Mouse (Mus musculus): ENCODE measurements around the gene Timd4.

DNA sequence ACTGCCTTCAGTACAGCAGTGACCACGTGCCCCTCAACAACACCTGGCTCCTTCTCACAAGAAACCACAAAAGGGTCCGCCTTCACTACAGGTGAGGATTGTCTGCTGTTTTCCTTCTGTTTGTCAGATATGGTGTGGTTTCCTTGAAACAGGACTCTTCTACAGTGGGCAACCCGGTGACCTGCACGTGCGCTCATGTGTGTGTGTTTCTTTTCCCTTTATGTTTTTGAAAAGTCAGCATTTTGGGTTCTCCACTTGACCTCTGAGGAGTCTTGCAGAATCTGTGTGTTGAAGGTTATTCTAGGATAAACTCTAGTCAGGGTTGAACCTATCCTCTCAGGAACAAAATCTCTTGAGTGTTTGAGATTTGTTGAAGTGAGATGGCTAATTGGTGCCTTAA lies 7.1 kb downstream of the Timd4 start:
- no peak for TF ChIP-seq POLR2A (IDR thresholded peaks at IDR 0.05; ENCODE audit: borderline replicate concordance, extremely low read depth, low read depth, low read length)
- no peak for TF ChIP-seq CTCF (IDR thresholded peaks at IDR 0.05; ENCODE audit: insufficient read depth, low read length)
